Mouse (Mus musculus): ENCODE measurements at regions not wholly inside any gene's neighbourhood (a gene's known extent, or its start where the extent isn't known, plus 50 kb on each side); places are given as distances from the start of the nearest gene placed in this dataset.

GRCm38 (mm10) chr5:47273389-47274255 lies 709.3 kb upstream of the Slit2 start:
- Histone ChIP-seq H3K9me3 (replicated peaks) (no peaks in the 10 kb centered on the region), H3K4me1 (peaks cover 14% of the 10 kb centered on the region), H3K4me3 (replicated peaks) (no peak overlapping the region), H3K4me2 (no peak overlapping the region), H3K9ac (no peak overlapping the region), H3K27ac (peak overlapping the region; percentile 68; the same call in 1 of the 2 replicates), H3K27me3 (no peaks in the 10 kb centered on the region), H3K36me3 (no peaks in the 10 kb centered on the region)
- 43% methylated on average over 9 of the region's 9 CpGs for WGBS
- ATAC-seq (replicated peaks; ENCODE audit: low FRiP score), result peak; percentile 87

GRCm38 (mm10) chr5:47274256-47274638 lies 708.7 kb upstream of the Slit2 start:
- H3K27me3 ChIP-seq, result no peaks in the 10 kb centered on the region
- no peaks in the 10 kb centered on the region for H3K36me3 ChIP-seq
- H3K9ac ChIP-seq, result no peak overlapping the region
- no peaks in the 10 kb centered on the region for H3K9me3 ChIP-seq (replicated peaks)
- WGBS, result 37% methylated on average over 1 of the region's 1 CpGs
- no peak overlapping the region for H3K4me3 ChIP-seq (replicated peaks)
- peaks cover 14% of the 10 kb centered on the region for H3K4me1 ChIP-seq
- no peak for ATAC-seq (replicated peaks; ENCODE audit: low FRiP score)
- H3K4me2 ChIP-seq, result no peak overlapping the region
- H3K27ac ChIP-seq, result peak overlapping the region; percentile 68

- H3K9ac ChIP-seq, result no peak overlapping the region
- no peaks in the 10 kb centered on the region for H3K27me3 ChIP-seq
- no peaks in the 10 kb centered on the region for H3K36me3 ChIP-seq
- 45% methylated on average over 5 of the region's 5 CpGs for WGBS
- no peak overlapping the region for H3K4me3 ChIP-seq (replicated peaks)
- peak; percentile 73 for ATAC-seq (replicated peaks; ENCODE audit: low FRiP score)
- H3K4me1 ChIP-seq, result peaks cover 14% of the 10 kb centered on the region
- no peak overlapping the region for H3K4me2 ChIP-seq
- no peaks in the 10 kb centered on the region for H3K9me3 ChIP-seq (replicated peaks)
- peak overlapping the region; percentile 62 for H3K27ac ChIP-seq
Measured at GRCm38 (mm10) chr5:47276231-47277195, 706.4 kb upstream of the Slit2 start.

GRCm38 (mm10) chr5:47279630-47280029 lies 703.3 kb upstream of the Slit2 start:
- WGBS, result 79% methylated on average over 3 of the region's 3 CpGs

GRCm38 (mm10) chr5:47299602-47300001 lies 683.3 kb upstream of the Slit2 start:
- Histone ChIP-seq H3K4me2 (no peak overlapping the region), H3K36me3 (no peaks in the 10 kb centered on the region), H3K9ac (no peak overlapping the region), H3K27ac (no peak overlapping the region), H3K9me3 (replicated peaks) (no peaks in the 10 kb centered on the region), H3K4me3 (replicated peaks) (no peak overlapping the region), H3K4me1 (no peaks in the 10 kb centered on the region), H3K27me3 (no peaks in the 10 kb centered on the region)
- ATAC-seq (replicated peaks; ENCODE audit: low FRiP score), result no peak
- 87% methylated on average over 4 of the region's 4 CpGs for WGBS

More at GRCm38 (mm10) chr5:47279630-47280029, 703.3 kb upstream of the Slit2 start:
- no peaks in the 10 kb centered on the region for H3K27me3 ChIP-seq
- no peak overlapping the region for H3K27ac ChIP-seq
- ATAC-seq (replicated peaks; ENCODE audit: low FRiP score), result no peak
- H3K9me3 ChIP-seq (replicated peaks), result no peaks in the 10 kb centered on the region
- peaks cover 1% of the 10 kb centered on the region for H3K4me1 ChIP-seq
- H3K36me3 ChIP-seq, result no peaks in the 10 kb centered on the region
- H3K4me2 ChIP-seq, result no peak overlapping the region
- H3K4me3 ChIP-seq (replicated peaks), result no peak overlapping the region
- H3K9ac ChIP-seq, result no peak overlapping the region

- Histone ChIP-seq H3K4me3 (replicated peaks) (no peak overlapping the region), H3K36me3 (no peaks in the 10 kb centered on the region), H3K9ac (no peak overlapping the region), H3K4me1 (no peaks in the 10 kb centered on the region), H3K4me2 (no peak overlapping the region), H3K27me3 (no peaks in the 10 kb centered on the region), H3K27ac (no peak overlapping the region), H3K9me3 (replicated peaks) (no peaks in the 10 kb centered on the region)
- no peak for ATAC-seq (replicated peaks; ENCODE audit: low FRiP score)
- WGBS, result 80% methylated on average over 4 of the region's 4 CpGs
Measured at GRCm38 (mm10) chr5:47317506-47317905, 665.4 kb upstream of the Slit2 start.

- Histone ChIP-seq H3K9me3 (replicated peaks) (no peaks in the 10 kb centered on the region), H3K4me2 (no peak overlapping the region), H3K9ac (no peak overlapping the region), H3K27ac (no peak overlapping the region), H3K36me3 (no peaks in the 10 kb centered on the region), H3K4me1 (no peaks in the 10 kb centered on the region), H3K4me3 (replicated peaks) (no peak overlapping the region), H3K27me3 (no peaks in the 10 kb centered on the region)
- ATAC-seq (replicated peaks; ENCODE audit: low FRiP score), result no peak
- WGBS, result 49% methylated on average over 1 of the region's 1 CpGs
Measured at GRCm38 (mm10) chr5:47318147-47318546, 664.8 kb upstream of the Slit2 start.

- no peaks in the 10 kb centered on the region for H3K27me3 ChIP-seq
- no peaks in the 10 kb centered on the region for H3K4me1 ChIP-seq
- H3K9ac ChIP-seq, result no peak overlapping the region
- no peaks in the 10 kb centered on the region for H3K9me3 ChIP-seq (replicated peaks)
- no peak overlapping the region for H3K4me3 ChIP-seq (replicated peaks)
- ATAC-seq (replicated peaks; ENCODE audit: low FRiP score), result no peak
- H3K27ac ChIP-seq, result no peak overlapping the region
- WGBS, result 47% methylated on average over 2 of the region's 2 CpGs
- H3K4me2 ChIP-seq, result no peak overlapping the region
- H3K36me3 ChIP-seq, result no peaks in the 10 kb centered on the region
Measured at GRCm38 (mm10) chr5:47322511-47323167, 660.3 kb upstream of the Slit2 start.

GRCm38 (mm10) chr5:47334299-47334698 lies 648.6 kb upstream of the Slit2 start:
- Histone ChIP-seq H3K4me2 (no peak overlapping the region), H3K27me3 (no peaks in the 10 kb centered on the region), H3K9me3 (replicated peaks) (no peaks in the 10 kb centered on the region), H3K4me1 (no peaks in the 10 kb centered on the region), H3K9ac (no peak overlapping the region), H3K4me3 (replicated peaks) (no peak overlapping the region), H3K27ac (no peak overlapping the region), H3K36me3 (no peaks in the 10 kb centered on the region)
- 57% methylated on average over 3 of the region's 3 CpGs for WGBS
- ATAC-seq (replicated peaks; ENCODE audit: low FRiP score), result no peak

- Histone ChIP-seq H3K27ac (no peak overlapping the region), H3K4me3 (replicated peaks) (no peak overlapping the region), H3K9ac (no peak overlapping the region), H3K36me3 (no peaks in the 10 kb centered on the region), H3K27me3 (no peaks in the 10 kb centered on the region), H3K9me3 (replicated peaks) (no peaks in the 10 kb centered on the region), H3K4me1 (no peaks in the 10 kb centered on the region), H3K4me2 (no peak overlapping the region)
- WGBS, result 56% methylated on average over 1 of the region's 1 CpGs
- ATAC-seq (replicated peaks; ENCODE audit: low FRiP score), result no peak
Measured at GRCm38 (mm10) chr5:47336511-47336910, 646.4 kb upstream of the Slit2 start.

- no peak overlapping the region for H3K4me3 ChIP-seq (replicated peaks)
- no peaks in the 10 kb centered on the region for H3K9me3 ChIP-seq (replicated peaks)
- no peak overlapping the region for H3K4me2 ChIP-seq
- 82% methylated on average over 6 of the region's 6 CpGs for WGBS
- no peak overlapping the region for H3K9ac ChIP-seq
- no peak for ATAC-seq (replicated peaks; ENCODE audit: low FRiP score)
- H3K27ac ChIP-seq, result no peak overlapping the region
- H3K4me1 ChIP-seq, result no peaks in the 10 kb centered on the region
- no peaks in the 10 kb centered on the region for H3K36me3 ChIP-seq
- no peaks in the 10 kb centered on the region for H3K27me3 ChIP-seq
Measured at GRCm38 (mm10) chr5:47339807-47340206, 643.1 kb upstream of the Slit2 start.

GRCm38 (mm10) chr5:47370184-47370583 lies 612.8 kb upstream of the Slit2 start:
- no peaks in the 10 kb centered on the region for H3K9me3 ChIP-seq (replicated peaks)
- H3K27ac ChIP-seq, result no peak overlapping the region
- H3K4me3 ChIP-seq (replicated peaks), result no peak overlapping the region
- H3K9ac ChIP-seq, result no peak overlapping the region
- H3K4me1 ChIP-seq, result no peaks in the 10 kb centered on the region
- no peak for ATAC-seq (replicated peaks; ENCODE audit: low FRiP score)
- H3K4me2 ChIP-seq, result no peak overlapping the region
- no peaks in the 10 kb centered on the region for H3K36me3 ChIP-seq
- WGBS, result 91% methylated on average over 4 of the region's 4 CpGs
- no peaks in the 10 kb centered on the region for H3K27me3 ChIP-seq

All from kidney, embryonic 15.5 days (tissue).